Mouse (Mus musculus): ENCODE data around the gene Slc9a9.
A peak's percentile ranks its signal among the peaks of the same experiment; 100 is the strongest.

The Slc9a9 gene

GRCm38 (mm10) chr9:95077938-95078337 is 408.2 kb downstream of the Slc9a9 start:
- DNase-seq (ENCODE audit: low read depth), result no peak

- no peak for DNase-seq (ENCODE audit: low read depth)
Measured at GRCm38 (mm10) chr9:95078626-95079025, 408.9 kb downstream of the Slc9a9 start.

GRCm38 (mm10) chr9:95079951-95080350 is 410.2 kb downstream of the Slc9a9 start:
- no peak for DNase-seq (ENCODE audit: low read depth)

- no peak for DNase-seq (ENCODE audit: low read depth)
Measured at GRCm38 (mm10) chr9:95086109-95086821, 416.6 kb downstream of the Slc9a9 start.

GRCm38 (mm10) chr9:95088221-95088620 is 418.5 kb downstream of the Slc9a9 start:
- DNase-seq (ENCODE audit: low read depth), result no peak

GRCm38 (mm10) chr9:95089050-95089449 is 419.3 kb downstream of the Slc9a9 start:
- no peak for DNase-seq (ENCODE audit: low read depth)

GRCm38 (mm10) chr9:95096486-95096885 is 426.8 kb downstream of the Slc9a9 start:
- no peak for DNase-seq (ENCODE audit: low read depth)

- no peak for DNase-seq (ENCODE audit: low read depth)
Measured at GRCm38 (mm10) chr9:95105768-95106167, 436.1 kb downstream of the Slc9a9 start.

GRCm38 (mm10) chr9:95109799-95110198 is 440.1 kb downstream of the Slc9a9 start:
- no peak for DNase-seq (ENCODE audit: low read depth)

GRCm38 (mm10) chr9:95110768-95111167 is 441.1 kb downstream of the Slc9a9 start:
- DNase-seq (ENCODE audit: low read depth), result no peak

GRCm38 (mm10) chr9:95111732-95112131 is 442.0 kb downstream of the Slc9a9 start:
- peak; percentile 45 for DNase-seq (ENCODE audit: low read depth)

- DNase-seq (ENCODE audit: low read depth), result peak; percentile 13
Measured at GRCm38 (mm10) chr9:95113157-95114135, 443.7 kb downstream of the Slc9a9 start.

- peak; percentile 96 for DNase-seq (ENCODE audit: low read depth)
Measured at GRCm38 (mm10) chr9:95120062-95120461, 450.4 kb downstream of the Slc9a9 start.

GRCm38 (mm10) chr9:95121151-95121835 is 451.6 kb downstream of the Slc9a9 start:
- no peak for DNase-seq (ENCODE audit: low read depth)

- no peak for DNase-seq (ENCODE audit: low read depth)
Measured at GRCm38 (mm10) chr9:95125683-95126082, 456.0 kb downstream of the Slc9a9 start.

GRCm38 (mm10) chr9:95127774-95128173 is 458.1 kb downstream of the Slc9a9 start:
- DNase-seq (ENCODE audit: low read depth), result no peak

- no peak for DNase-seq (ENCODE audit: low read depth)
Measured at GRCm38 (mm10) chr9:95149206-95149729, 479.6 kb downstream of the Slc9a9 start.

- DNase-seq (ENCODE audit: low read depth), result no peak
Measured at GRCm38 (mm10) chr9:95150096-95150495, 480.4 kb downstream of the Slc9a9 start.

- DNase-seq (ENCODE audit: low read depth), result no peak
Measured at GRCm38 (mm10) chr9:95150597-95150996, 480.9 kb downstream of the Slc9a9 start.

- DNase-seq (ENCODE audit: low read depth), result no peak
Measured at GRCm38 (mm10) chr9:95150998-95151397, 481.3 kb downstream of the Slc9a9 start.

- DNase-seq (ENCODE audit: low read depth), result peak; percentile 45
Measured at GRCm38 (mm10) chr9:95151746-95152145, 482.0 kb downstream of the Slc9a9 start.

- DNase-seq (ENCODE audit: low read depth), result no peak
Measured at GRCm38 (mm10) chr9:95153966-95154365, 484.3 kb downstream of the Slc9a9 start.
